Mouse (Mus musculus): ENCODE data around the gene BC025920.

BC025920 gene

GRCm38 (mm10) chr10:81605974-81606751 is at the start of gene BC025920:
TSS of gene BC025920 (plus strand) at chr10:81606270.
- peak; percentile 97 to 98 for DNase-seq

DNA sequence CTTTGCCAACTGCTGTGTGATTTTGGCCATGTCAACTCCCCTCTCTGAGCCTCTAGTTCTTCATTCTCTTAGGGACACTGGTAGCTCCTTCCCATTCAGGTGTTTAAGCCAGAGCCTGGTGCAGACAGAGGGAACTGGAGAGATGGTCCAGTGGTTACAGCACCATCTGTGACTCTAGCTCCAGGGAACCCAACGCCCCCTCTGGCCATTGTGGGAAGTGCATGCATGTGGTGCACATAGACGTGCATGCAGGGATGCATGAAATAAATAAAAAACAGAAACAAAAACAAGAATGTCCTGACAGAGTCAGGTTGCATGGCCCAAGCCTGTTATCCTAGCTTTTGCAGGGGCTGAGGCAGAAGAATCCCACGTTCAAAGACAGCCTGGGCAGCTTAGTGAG is 49.8 kb upstream of the BC025920 start:
- no peak for DNase-seq

GRCm38 (mm10) chr10:81557491-81557890 is 48.6 kb upstream of the BC025920 start:
- DNase-seq: no peak

GRCm38 (mm10) chr10:81559163-81559626 is 46.9 kb upstream of the BC025920 start, which contains the start of gene Aes:
TSS of gene Aes (plus strand) at chr10:81559488.
- DNase-seq: peak; percentile 84 to 89

DNA sequence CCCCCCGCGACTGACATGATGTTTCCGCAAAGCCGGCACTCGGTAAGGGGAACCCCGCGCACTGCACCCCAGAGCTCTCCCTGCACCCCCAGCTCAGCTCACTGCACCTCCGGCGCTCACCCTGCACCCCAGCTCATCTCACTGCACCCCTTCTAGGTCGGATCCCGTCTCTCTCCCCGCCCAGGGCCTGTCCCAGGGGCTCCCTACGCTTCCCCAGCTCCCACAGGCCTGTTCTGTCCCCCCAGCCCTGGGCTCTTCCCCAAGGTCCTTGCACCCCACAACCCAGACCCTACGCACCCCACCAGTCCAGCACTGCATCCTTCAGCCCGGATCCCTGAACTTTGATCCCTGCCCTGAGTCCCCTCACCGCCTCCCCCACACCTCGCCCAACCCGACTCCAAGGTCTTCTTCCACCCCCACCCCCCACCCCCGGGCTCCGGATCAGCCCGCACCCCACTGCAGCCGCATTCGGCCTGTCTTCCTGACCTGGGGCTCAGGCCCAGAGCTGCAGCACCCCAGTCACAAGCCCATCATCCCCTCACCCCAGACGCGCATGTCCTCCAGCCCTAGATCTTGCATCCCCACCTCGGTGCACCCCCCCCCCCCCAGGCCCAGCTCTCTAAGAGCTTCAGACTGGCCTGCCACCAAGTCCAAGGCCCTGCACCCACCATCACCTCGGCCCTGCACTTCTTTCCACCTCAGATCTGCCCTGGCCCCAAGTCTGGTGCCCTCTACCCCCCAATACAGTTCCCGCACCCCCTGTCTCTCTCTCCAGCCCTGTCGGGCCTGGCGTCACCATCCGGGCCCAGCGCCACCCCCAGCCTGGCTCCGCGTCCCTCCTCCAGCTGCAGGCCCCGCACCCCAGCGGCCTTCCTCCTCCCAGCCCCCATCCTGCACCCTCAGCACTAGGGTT is 46.2 kb upstream of the BC025920 start:
- DNase-seq: peak; percentile 70 to 76

- DNase-seq: peak; percentile 68 to 75
These were observed 45.2 kb upstream of the BC025920 start for GRCm38 (mm10) chr10:81560719-81561459.

GRCm38 (mm10) chr10:81562411-81562810 is 43.7 kb upstream of the BC025920 start:
- DNase-seq: no peak

- DNase-seq: no peak
These were observed 42.6 kb upstream of the BC025920 start for GRCm38 (mm10) chr10:81563481-81563880.

- peak; percentile 71 to 77 for DNase-seq
These were observed 41.9 kb upstream of the BC025920 start for GRCm38 (mm10) chr10:81564216-81564615.

DNA sequence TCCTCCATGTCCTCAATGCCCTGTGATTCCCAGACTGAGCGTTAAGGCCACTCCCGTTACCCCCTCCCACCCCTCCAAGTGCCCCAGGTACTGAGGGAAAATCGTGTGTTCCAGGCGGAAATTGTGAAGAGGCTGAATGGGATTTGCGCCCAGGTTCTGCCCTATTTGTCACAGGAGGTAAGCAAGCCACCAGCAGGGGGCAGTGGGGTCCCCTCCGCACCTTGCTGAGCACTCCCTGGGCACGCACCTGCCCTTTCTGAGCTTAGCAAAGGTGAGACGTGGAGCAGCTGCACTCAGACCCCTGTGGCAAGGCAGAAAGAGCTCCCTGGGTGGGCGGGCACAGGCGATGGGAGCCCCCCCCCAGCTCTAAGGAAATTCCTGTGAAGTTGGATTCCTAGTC is 41.3 kb upstream of the BC025920 start:
- peak in 1 of 2 experiments; percentile 65 for DNase-seq

DNA sequence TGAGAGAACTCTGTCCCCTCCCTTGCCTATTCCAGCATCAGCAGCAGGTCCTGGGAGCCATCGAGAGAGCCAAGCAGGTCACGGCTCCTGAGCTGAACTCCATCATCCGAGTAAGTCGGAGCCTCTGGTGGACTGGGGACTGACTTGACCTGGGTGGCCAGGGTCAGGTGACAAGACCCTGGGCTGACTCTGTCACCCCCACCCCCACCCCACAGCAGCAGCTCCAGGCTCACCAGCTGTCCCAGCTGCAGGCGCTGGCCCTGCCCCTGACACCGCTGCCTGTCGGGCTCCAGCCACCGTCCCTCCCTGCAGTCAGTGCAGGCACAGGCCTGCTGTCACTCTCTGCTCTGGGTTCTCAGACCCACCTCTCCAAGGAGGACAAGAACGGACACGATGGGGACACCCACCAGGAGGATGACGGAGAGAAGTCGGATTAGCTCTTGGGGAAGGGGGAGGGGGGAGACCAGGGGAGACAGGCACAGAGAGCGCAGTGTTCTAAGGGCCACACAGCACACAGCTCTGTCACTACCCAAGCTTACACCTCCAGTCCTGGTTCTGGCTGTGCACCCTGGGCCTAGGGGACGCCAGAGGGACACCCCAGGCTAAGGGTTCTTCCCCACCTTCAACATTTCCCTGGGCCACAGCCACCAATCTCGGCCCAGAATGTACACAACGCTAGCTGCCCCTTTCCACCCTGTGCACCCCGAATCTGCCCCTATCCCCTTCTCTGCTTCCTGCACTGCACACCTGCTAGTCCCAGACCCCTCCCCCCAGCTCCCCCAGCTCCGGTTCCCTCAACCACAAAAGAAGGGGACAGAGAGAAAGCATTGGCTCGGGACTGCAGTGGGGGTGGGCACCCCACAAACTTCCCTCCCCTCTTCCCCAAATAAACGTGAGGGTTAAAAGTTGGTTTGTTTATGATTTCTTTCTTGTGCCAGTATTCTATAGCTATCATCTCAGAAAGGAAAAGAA is 40.5 kb upstream of the BC025920 start:
- DNase-seq: no peak

DNA sequence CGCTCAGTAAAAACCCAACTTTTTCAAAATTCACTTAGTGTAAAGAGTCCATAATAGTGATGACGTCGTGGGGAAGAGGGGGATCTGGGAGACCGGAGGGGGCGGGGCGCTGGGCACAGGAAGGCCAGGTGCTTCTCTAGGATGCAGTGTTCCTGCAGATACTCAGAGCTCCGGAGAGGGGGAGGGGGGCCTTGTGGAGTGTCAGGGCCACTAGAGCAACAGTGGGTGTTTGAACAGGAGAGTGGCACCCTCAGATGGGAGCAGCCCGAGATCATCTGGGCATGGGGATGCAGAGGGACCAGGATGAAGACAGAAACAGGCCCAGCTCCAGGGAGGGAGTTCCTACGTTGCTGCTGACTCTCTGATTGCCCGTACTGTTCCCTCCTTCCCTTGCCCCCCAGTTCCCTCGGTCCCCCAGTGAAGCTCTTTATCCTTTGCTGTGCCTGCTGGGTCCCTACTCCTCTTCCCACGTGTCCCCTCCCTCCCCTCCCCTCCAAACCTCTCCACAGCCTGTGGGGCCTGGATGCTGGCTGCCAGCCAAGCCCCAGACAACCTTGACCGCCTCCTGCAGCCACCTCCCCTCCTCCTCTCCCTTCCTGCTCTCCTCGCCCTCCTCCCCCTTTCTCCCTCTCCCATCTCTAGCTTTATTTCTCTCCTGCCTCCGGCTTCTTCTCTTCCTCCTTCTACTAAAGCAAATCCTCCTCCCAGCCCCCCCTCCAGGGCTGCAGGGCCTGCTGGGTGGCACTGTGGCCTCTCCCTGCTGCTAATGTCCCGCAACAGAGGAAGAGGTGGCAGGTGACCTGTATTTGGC is 37.5 kb upstream of the BC025920 start:
- DNase-seq: peak; percentile 49 to 54

DNA sequence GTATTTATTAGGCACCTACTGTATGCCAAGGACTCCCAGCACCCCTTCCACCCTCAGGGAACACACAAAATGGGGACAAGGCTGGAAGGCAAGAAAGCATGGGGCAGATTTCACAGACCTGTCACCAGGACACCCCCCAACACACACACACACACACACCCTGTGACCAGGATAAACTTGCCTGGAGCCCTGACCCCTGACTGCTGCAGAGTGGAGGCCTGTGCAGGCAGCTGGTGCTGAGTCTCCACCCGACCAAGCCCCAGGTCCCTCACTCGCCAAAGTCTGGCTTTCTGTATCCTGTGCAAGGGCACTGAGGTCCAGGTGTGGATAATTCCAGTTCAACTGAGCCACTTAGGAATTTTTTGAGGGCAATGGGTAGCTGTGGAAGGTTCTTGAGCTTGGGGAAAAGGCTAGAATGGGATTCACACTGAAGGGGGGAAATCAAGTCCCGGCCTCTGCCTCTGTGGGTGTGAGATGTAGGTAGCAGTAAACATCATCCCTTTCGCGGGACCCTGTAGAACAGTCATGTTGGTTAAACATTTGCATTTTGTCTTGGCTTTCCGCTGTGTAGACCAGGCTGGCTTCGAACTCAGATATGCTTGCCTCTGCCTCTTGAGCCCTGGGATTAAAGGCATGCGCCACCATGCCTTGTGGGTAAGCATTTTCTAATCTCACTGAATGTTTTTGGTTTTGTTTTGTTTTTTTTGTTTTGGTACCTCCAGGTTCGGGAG is 36.4 kb upstream of the BC025920 start:
- DNase-seq: no peak

DNA sequence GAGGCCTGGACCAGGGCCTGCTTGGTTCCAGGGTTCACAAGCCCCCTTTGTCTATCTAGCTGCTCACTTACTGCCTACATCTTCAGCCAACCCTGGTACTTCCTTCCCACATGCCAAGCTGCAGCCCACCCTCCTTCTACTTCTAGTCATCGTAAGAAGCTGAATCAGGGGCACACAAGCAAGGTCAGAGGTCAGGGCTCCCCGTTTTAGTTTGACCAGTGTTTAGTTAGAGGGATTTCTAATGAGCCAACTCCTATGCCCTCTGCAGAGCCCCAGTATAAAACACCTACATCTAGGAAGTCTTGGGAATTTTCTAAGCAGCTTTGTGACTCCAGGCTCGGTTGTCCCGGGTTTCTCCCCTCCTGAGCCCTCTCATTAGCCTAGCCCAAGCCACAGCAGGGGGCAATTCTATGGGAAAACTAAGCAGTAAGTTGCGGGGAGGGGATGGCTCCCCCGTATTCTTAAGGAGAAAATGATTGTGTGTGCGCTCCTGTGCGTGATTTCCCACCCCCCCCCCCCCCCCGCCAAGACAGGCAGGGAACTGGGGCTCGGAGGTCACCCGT is 35.8 kb upstream of the BC025920 start:
- no peak for DNase-seq

GRCm38 (mm10) chr10:81570831-81571500 is 35.1 kb upstream of the BC025920 start:
- peak; percentile 94 to 95 for DNase-seq

DNA sequence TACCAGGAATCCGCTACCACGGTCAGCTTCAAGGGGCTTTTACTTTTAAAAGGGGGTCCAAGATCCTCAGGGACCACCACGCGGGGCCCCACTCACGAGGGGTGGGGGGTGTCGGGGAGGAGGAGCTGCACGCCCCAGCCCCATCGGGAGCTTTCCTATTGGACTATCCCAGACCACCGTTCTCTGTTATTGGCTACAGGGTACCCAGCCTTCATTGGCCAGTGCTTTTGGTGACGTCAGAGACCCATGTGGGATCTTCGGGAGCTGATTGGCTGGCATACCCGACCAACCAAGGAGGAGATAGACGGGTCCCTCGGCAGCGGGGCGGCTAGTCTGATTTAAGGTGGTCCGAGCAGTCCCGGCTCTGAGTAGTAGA is 34.6 kb upstream of the BC025920 start:
- DNase-seq: peak; percentile 99 to 100

DNA sequence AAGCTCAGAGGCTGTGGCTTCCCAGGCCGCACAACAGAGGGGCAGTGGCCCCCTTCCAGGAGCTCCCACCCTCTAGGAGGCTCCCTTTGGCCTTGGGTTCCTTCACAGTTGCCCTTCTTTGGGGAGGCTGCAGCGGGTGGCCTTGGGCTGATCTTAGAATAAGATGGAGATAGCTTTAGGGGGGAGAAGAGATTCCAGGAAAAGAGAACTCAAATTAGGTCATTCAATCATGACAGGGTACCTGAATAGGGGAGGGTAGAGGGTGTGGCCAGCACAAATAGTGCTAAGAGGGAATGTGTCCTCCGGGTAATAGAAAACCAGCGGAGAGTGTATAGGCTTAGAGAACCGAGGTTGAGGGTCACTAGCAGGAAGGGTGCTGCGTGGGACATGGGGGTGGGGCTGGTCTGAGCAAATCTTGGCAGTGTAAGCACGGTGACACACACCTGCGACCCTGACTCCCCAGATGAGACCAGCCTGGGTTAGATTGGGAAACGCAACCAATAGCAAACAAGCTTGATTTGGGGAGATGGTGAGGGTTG is 33.9 kb upstream of the BC025920 start:
- peak in 1 of 2 experiments; percentile 48 for DNase-seq

DNA sequence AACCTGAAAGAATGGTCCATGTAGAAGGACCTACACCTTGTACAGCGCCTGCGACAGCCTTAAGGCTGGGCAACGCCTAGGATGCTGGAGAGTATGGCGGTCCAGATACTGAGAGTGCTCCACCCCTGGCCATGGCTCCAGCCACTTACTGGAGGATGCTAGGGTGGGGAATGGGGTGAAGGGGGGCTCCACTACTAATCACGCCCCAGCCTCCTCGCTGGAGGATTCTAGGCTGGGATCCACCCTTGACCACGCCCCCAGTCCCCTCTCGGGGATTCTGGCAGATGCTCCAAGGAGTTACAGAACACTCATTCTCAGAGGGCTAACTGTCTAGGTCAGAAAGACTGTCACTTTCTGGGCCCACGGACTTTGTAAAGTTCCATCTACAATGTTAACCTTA is 33.1 kb upstream of the BC025920 start:
- peak in 1 of 2 experiments; percentile 52 for DNase-seq
